ENCODE assay signal across 8 mouse cellular contexts in the genomic region with DNA sequence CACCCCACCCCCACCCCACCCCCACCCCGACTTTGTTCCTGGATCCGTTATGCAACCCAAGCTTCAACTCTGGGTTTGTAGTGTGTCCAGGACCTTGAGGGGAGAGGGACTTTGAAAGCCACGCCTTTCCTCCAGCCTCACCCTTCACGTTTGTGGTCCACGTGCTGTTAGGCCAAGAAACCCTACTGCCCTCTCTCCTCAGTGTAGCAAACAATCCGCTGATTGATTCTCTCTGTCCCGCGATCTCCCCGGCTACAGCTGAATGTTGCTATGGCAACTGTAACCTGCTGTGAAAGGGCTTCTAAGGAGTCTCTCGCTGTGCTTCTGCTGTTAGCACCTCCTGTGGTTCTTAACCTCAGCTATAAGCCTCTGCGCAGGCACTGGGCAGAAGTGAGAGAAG. TPM values are rescaled to one million over a fixed set of nuclear protein-coding genes. Genes with fewer than 3 reads are reported as not detected.
DNase-seq lines count a peak whose midpoint lies in the region; ATAC-seq and TF ChIP-seq lines count a peak whose summit lies in the region.

No protein-coding gene starts in this region.

- TF ChIP-seq POLR2A in heart, adult 2 months (IDR thresholded peaks at IDR 0.05; ENCODE audit: insufficient read depth, low read depth, low read length): no peak

- TF ChIP-seq CTCF in heart, adult 2 months (IDR thresholded peaks at IDR 0.05): no peak

- DNase-seq in cerebellum, adult 11-12 months: peak; percentile 60
- DNase-seq in embryo, embryonic 11 days: peak; percentile 91
- DNase-seq in heart, adult 2 months: peak; percentile 63 to 70
- peak; percentile 87 for DNase-seq in kidney, adult 18-20 months
- peak; percentile 56 to 62 for DNase-seq in left cerebral cortex, postnatal 36 days (ENCODE audit: low spot score in 2 of 2)
- DNase-seq in mesoderm, embryonic 11.5 days (ENCODE audit: low read depth, low spot score): peak; percentile 93
- peak; percentile 29 for DNase-seq in splenic B cell, adult 2 months (ENCODE audit: low read depth, low spot score)

- H3K36me3 ChIP-seq in heart, adult 2 months (ENCODE audit: control insufficient read depth, insufficient read depth, low read length): no peaks in the 10 kb centered on the region
- H3K36me3 ChIP-seq in splenic B cell, adult 2 months (ENCODE audit: control insufficient read depth, insufficient read depth, low read length, poor library complexity, severe bottlenecking): no peaks in the 10 kb centered on the region

- no peaks in the 10 kb centered on the region for H3K27me3 ChIP-seq in heart, adult 2 months (ENCODE audit: control insufficient read depth, insufficient read depth, low read length)
- H3K27me3 ChIP-seq in splenic B cell, adult 2 months (ENCODE audit: control insufficient read depth, insufficient read depth, low read length, poor library complexity, severe bottlenecking): no peaks in the 10 kb centered on the region

- ATAC-seq in cerebellum, adult (ENCODE audit: insufficient number of reproducible peaks, low FRiP score, low TSS enrichment): no peak

- H3K27ac ChIP-seq in heart, adult 2 months: no peak overlapping the region; the same call in 1 of the 2 replicates

- H3K4me3 ChIP-seq in heart, adult 2 months: no peak overlapping the region

- WGBS in heart, adult 2 months: 15% methylated on average over 11 of the region's 11 CpGs

- peak; percentile 29; the same call in 1 of the 2 replicates for TF ChIP-seq EP300 in heart, adult 2 months (IDR thresholded peaks at IDR 0.05; ENCODE audit: insufficient read depth, low read depth, low read length)

- H3K4me1 ChIP-seq in heart, adult 2 months (ENCODE audit: control insufficient read depth, insufficient read depth, low read length): peaks cover 3% of the 10 kb centered on the region

- no peaks in the 10 kb centered on the region for H3K79me2 ChIP-seq in heart, adult 2 months (replicated peaks; ENCODE audit: control insufficient read depth, insufficient read depth, low read length)

- no peak overlapping the region for H3K9ac ChIP-seq in heart, adult 2 months (ENCODE audit: low read depth, low read length)

- intact Hi-C loops in heart, adult 2 months (cut with DNase I): no loop called here
- intact Hi-C loops in left cerebral cortex, postnatal 36 days (cut with DNase I): no loop called here

RNA-seq across cellular contexts. Expression of a gene that starts 5.0 kb away (rescaled TPM):
- 10 to 100 TPM; 63.0 to 77.4 TPM for total RNA-seq in heart, adult 2 months (2021)
- polyA plus RNA-seq in heart, adult 2 months (2012; rRNA removed): 76.7 and 93.6 TPM in 2 replicates
- 10 to 100 TPM; 83.7 to 90.9 TPM for total RNA-seq in left cerebral cortex, postnatal 36 days (2021)

RNA-seq across cellular contexts. Expression of a gene that starts 42.4 kb away (rescaled TPM):
- total RNA-seq in heart, adult 2 months (2021): 10 to 100 TPM; 18.2 to 23.9 TPM
- 23.0 and 27.6 TPM in 2 replicates for polyA plus RNA-seq in heart, adult 2 months (2012; rRNA removed)
- total RNA-seq in left cerebral cortex, postnatal 36 days (2021): 10 to 100 TPM; 77.2 to 90.2 TPM

Comparison
In these comparisons a context has a peak if more than half of its experiments do, and no peak if none do; other contexts are left out.
1. DNase-seq: peak in every context shown above with its lines; median percentile 93 in mesoderm, embryonic 11.5 days; 91 in embryo, embryonic 11 days; 87 in kidney, adult 18-20 months; 66 in heart, adult 2 months; 60 in cerebellum, adult 11-12 months; 59 in left cerebral cortex, postnatal 36 days; 29 in splenic B cell, adult 2 months.